Mouse (Mus musculus): ENCODE results near the gene Gm973.

DNA sequence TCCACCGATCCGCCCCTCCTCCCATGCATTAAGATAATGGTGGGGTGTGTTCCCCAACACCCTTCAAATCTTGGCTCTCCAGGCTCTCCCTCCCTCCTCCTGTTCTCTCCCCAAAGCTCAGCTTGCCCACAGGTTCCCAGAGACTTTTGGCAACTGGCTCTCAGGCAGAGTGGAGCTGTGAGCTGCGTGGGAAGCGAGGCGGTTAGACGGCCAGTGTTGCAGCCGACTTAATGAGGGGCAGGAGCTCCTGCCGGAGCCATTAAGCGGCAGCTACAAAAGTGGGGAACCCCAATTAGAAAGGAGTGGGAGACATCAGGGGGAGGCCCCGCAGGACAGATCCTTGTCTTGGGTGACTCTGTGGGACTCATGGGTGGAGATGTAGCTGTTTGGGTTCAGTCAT lies 76.3 kb downstream of the Gm973 start:
- TF ChIP-seq CTCF (IDR thresholded peaks at IDR 0.05; ENCODE audit: low read depth, low read length), result no peak
- TF ChIP-seq POLR2A (IDR thresholded peaks at IDR 0.05; ENCODE audit: borderline replicate concordance, low read depth, low read length), result no peak

Measured in bone marrow macrophage, adult 2 months (primary cell).